Mouse (Mus musculus) mouse trophoblast stem cell (cell line): ENCODE results near the gene Foxp1.

Source experiments
- in situ Hi-C, 2 experiments: fragments of 300-500 bp; cut with MseI, MboI; formaldehyde crosslinking; loops; 2 replicates in 1 of 2; 3 replicates in 1 of 2; pipeline ENCODE4 v1.15.1; 2025

Gene Foxp1

DNA sequence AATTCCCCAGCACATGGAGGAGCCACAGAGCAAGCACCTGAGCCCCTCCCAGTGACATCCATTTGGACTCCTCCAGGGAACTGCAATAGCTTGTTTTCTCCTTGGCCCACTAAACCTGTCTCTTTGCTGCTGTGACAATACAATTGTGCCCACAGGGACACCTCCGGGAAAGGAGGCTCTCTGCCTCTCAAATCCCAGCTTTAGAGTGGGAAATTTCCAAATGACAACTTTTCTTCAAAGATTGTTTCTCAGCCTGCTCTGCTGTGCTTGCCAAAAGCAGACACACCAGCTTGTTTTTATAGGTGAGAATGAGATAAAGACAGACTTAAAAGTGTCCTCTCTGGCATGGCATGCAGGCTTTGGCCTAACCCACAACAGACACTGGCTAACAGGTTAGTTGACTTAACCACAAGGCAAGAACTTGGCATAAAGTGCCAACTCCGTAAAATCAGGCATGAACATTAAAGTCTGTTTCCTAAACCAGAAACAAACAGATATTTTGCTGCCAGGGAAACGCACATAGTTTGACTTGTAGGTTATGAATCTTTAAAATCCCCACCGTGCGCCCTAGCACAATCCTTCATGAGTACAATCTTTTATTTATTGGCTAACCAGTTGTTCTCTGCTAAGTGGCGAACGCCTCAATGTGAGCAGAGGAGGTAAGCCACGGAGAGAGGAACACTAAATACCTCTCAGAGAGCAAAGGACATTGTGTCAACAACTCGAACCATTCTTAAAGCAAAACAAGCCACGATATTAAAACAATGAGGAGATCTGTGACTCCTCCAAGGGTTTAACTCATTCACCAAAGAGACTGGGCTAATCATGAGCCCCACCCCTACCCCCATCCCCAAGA is 379.4 kb downstream of the Foxp1 start:
- in situ Hi-C loops = no loop called here

DNA sequence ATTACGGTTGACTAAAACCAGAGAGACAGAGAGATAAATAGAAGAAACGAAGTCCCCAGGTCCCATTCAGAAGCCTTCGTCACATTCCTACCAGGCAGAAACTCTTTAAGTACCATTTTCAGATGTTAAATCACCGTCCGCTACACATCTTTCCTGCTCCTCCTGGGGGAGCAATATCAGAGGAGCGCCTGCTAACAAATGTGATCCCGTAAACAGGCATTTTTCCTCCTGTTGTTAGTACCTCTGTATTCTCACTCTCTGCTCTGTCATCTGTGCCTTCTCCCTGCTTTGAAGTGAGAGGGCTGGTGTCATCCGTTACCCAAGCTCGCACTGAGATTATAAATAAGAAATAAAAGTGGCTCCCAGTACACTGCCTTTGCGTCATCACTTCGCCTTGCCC is 384.5 kb downstream of the Foxp1 start:
- in situ Hi-C loops = no loop called here

DNA sequence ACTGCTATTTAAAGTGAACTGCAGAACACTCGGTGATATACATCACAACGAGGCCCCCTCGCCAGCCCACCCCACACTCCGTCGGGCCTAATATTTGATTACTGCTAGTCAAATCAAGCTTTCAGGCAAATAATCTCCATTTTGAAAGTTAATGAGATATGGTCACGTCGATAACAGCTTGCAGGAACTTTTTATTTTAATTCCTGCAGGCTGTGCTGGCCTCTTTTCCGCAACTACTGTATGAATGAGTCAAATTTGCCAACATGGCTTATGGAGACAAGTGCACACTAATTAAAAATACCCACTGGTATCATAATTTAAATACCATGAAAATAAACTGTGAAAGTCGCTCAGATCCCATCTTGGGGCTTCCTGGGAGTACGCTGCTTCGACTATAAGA is 385.4 kb downstream of the Foxp1 start:
- in situ Hi-C loops = no loop called here

DNA sequence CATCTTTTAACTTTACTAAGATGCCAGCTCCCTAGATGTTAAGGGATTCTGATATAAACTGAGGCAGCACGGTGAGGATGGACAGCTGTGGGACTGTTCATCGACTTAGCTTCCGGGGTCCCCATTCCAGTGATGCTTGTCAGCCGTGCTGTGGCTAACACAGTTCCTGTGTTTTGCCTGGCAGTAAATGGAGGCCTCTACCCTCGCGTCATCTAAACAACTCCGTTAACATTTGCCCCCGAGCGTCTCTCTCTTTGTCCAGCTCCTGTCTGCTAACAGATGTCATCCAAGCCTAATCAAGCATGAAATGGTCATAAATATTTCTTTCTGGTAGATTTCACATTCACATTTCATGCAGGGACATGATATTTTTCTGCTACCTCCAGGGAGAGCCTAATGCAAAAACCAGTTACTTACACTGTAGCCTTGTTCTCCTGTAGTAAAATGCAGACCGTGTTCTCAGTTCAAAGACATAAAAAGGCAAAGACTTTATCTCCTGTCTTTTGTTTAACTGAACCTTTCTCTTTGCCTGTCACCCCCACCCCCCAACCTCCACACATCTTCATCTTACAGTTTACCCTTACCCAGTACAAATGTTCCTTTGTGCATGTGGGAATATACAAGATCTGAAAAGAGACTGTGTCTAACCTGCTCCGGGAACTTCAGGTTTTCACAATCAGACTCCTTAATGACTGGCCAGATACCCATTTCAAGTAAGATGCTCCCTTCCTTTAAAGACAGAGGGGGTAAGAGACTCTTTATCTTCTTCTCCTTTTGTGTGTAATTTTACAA is 386.4 kb downstream of the Foxp1 start:
- in situ Hi-C loops = no loop called here

DNA sequence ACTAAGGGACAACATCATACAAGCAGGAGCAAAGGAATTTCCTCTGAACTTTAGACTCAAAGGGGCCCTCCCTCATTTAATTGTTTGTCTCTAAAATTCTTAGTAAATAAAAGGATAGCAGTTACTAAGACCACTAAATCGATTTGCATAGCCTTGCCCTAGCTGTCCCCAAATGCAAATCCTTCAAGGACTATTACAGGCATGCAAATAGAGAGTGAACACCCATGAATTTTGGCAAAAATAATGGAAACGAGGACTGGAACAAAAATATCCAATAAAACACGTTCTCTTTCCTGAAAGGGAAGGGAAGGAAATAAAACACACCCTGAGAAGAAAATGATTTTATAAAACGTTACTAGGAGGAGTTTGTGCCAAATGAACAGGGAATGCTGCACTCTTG is 390.7 kb downstream of the Foxp1 start:
- in situ Hi-C loops = no loop called here

DNA sequence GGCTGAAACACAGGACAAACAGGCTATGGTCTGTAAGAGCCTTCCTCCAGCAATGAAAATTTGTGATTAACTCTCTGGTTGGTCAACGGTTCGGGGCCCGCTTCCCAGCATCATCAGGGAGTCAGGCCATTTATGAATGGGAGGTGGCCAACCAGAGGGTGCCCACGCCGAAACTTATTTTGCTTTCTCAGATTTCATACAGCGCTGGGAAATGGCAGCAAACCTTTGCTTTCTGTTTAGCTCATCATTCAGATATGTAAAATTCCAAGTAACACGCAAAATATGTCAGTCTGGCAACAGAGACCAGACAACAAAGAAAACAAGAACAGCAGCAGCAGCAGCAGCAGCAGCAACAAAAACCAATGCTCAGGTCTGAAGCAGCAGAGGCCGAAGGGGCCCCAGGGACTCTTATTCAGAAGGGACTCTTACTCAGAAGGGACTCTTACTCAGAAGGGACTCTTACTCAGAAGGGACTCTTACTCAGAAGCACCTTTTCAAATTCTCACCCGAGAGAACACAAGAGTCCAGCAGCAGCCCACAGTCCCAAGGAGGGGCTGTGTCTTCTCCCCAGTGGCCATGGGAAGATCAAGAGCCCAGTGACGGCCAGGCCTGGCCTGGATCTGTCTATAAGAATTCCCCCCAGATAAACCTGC is 391.6 kb downstream of the Foxp1 start:
- in situ Hi-C loops = no loop called here

DNA sequence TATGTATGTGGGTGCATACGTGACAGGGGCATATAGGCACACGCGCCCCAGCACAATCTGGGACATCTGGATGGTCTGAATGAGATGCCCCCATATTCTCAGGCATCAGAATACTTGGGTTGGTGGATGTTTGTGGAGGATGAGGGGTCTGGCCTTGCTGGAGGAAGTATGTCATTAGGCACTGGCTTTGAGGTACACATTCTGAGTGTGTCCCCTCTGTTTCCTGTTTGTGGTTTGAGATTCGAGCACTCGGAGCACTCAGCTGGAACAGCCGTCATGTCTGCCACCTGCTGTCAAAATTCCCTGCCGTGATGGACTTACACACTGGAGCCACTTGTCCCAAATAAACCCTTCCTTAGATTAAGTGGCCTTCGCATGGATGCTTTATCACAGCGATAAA is 395.8 kb downstream of the Foxp1 start:
- in situ Hi-C loops = no loop called here

DNA sequence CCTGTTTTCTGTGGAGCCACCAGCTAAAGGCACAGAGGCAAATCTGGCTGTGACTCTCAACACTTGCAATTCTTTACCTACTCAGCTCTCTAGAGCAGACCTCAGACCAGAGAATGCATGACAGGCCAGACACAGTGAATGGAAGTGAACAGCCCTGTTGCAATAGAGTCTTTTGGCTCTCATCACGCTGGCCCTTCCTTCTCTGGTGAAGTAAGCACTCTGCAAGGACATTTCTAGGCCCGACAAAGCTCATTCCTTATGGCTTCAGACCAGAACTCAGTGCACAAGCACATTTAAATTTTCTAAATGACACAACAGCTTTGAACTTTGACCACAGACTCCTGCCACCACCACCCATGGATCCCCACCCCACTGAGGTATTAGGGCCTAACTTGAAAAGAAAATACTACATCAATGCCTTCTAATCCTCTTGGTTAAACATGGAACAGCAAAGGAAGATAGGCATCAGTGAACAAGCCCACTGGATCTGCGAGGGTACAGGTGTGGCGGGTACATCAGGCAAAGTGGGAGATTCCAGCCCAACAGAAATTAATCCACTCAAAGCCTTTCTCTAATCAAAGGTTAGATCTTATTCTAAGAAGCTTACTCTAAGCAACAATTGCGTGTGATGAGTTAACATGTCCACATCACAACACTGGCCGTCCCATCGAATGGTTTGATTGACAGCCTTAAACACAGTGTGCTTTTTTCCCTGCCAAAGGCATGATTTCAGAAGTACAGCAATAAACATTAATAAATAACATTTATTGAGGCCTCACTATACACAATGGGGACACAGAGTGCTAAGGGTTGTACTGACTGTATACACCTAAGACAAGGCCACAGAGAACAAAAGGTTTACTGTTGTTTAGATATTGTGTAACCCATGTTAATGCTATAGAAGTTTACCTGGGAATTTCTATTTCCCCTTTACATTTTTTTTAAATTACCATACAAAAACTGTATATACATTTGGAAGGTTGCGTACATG is 401.4 kb downstream of the Foxp1 start:
- in situ Hi-C loops = no loop called here

DNA sequence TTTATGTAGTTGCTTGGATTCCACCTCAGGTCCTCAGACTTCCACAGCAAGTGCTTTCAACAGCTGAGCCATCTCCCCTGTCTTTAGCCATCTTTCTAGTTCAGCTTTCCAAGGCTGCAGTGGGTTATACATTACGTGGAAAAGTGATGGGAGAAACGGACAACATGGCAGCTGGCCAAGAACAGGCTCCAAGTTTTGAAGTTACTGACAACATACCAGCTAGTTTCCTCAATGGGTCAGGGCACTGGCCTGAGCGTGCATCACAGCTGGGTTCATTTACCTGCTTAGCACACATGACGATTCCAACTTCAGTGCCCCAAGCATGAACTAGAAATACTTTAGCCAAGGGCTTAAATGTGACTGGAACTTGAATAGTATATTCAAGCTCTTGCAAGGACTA is 404.0 kb downstream of the Foxp1 start:
- in situ Hi-C loops = no loop called here

DNA sequence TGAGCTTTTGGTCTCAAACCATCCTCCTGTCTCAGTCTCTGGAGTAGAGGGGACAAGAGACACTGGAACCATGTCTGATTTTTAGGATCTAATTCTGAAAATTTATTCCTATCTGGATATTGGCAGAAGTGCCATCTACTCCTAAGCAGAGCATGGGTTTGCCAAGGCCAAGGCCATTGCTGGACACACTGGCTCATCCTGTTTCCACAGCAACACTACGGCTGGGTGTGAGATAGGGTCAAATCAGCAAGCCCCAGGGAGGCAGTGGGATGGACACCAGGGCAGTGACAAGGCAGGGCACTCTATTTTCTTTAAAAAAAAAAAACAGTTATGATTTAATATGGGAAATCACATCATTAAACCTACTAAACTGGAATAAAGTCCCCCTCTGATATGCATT is 405.1 kb downstream of the Foxp1 start:
- in situ Hi-C loops = no loop called here

DNA sequence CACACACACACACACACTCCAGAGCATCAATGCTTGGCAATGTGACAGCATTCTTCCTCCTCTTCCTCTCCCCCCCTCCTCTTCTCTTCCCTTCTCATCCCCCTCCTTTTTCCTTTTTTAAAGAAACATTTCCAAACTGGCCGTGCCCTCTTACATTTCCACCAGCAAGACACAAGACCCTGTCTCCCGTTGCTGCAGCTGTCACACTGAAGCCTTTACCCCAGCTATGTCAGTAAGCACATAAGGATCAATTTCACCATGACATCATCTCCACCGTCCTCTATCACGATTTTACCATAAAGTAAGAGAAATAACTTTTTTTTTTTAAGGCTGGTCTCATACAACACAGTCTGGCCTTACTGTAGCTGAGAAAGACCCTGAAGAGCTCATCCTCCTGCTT is 410.7 kb downstream of the Foxp1 start:
- in situ Hi-C loops = no loop called here

DNA sequence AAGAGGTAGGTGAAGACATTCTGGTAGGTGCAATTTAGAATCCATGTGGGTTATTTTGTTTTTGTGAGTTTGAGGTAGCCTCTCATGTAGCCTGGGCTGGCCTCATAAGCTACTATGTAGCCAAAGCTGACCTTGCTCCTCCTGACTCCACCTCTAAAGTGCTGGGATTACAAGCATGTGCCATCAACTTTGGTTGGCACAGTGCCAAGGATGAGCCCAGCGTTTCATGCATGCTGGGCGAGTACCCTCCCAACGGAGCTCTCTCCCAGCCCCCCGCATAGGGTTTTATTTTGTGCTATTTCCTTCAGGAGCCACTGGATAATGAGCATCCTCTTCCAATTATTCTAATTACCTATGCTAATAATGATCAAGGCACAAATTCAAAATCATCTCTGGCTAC is 414.1 kb downstream of the Foxp1 start:
- in situ Hi-C loops = no loop called here

DNA sequence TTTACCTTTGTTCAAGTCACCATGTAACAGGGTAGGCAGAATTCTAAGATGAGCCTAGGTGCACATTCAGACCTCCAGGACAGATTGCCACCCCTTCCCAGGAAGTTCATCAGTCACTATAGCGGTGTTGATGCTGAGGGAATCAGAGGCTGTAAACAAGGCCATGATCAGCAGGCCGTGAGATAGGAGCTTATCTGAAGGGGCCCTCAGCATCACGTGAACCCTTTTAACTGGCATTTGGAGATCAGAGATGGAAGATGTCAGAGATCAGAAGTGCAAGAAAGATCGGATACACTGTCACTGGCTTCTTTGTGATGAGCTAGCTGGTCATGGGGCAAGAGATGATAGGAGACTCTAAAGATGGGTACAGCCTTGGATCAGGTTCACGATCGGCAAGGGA is 414.8 kb downstream of the Foxp1 start:
- in situ Hi-C loops = no loop called here

DNA sequence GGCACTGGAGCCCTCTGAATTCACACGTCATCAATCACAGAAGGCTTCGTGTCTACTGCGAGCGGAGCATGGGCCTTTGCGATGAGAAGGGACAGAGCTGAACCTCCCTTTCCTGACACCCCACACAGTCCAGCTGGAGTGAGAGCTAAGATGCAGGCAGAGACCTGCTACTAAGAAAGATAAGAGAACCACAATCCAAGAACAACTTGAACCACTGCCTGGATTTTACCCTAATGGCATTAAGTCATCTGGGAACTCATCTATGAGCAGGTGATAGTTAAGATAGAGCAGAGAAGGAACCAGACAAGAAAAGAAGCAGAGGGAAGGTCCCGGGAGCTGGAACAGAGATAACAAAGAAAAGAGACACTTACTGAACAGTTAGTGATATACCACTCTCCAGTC is 415.4 kb downstream of the Foxp1 start:
- in situ Hi-C loops = no loop called here

DNA sequence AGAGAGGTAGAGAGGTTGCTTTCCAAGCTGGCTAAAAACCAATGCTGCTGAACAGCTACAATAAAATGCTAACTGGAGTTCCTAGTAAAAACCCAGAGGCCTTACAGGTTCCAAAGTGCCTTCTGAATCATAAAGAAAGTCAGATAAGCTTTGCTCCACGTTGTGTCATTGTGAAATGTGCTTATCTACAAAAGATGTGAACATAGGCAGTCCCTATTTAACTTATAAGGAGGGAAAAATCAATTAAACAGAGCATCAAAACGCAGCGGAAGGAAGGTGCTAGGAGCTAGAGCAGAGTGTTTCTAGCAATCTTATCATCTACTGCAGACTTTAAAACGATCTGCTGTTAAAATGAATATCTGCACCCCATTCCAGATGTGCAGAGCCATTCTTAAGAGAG is 416.5 kb downstream of the Foxp1 start:
- in situ Hi-C loops = no loop called here

DNA sequence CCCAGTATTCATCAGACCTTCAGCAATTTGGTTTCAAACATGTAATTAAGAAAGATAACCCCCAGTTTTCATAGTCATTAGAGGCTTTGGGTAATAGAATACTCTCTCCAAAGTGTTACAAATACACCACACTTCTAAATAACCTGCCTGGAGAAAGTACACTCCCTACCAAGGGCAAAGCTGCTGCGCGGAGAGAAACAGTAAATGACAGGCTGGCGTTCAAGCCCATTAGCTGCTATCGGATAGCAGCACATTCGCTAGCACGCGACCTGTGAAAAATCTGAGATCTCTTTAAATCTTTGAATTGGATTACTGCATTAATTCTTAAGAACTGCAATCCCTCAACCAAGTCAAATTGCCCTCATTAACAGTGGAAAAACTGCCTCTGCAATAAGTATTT is 418.1 kb downstream of the Foxp1 start:
- in situ Hi-C loops = no loop called here

DNA sequence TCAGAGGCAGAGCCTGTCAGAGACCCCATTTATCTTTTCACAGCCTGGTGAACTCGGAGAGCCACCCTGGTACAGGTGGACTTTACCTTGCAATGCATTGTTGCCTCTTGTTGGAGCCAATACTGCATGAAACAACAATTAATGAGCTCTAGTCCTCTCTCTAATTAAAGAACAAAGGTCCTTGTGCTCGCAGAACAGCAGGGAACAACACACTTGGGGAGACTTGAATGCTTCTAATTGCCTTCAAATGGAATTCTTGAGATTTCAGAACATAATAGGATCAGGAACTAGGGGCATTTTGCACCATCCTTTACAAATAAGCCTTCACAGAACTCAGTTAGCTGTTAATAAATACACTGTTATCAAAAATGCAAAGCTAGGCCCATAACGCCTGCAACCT is 418.6 kb downstream of the Foxp1 start:
- in situ Hi-C loops = no loop called here

DNA sequence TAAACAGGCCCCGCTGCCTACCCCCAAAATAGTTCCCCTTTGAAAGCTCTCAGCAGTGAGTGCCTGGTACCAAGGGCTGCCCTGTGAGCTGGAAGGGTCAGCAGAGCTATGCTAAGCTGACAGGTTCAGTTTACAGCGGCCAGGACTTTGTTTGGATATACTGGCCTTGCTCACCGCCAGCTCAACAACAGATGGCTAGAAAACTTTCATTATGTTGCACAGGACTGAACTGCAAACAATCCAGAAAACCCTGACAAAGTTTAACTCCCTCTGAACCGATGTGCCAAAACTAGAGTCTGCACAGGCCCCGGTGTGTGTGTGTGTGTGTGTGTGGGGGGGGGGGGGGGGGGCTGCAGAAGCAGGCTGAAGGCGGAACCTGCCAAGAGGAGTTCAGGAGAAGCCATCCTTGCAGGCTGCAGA is 421.0 kb downstream of the Foxp1 start:
- in situ Hi-C loops = no loop called here

DNA sequence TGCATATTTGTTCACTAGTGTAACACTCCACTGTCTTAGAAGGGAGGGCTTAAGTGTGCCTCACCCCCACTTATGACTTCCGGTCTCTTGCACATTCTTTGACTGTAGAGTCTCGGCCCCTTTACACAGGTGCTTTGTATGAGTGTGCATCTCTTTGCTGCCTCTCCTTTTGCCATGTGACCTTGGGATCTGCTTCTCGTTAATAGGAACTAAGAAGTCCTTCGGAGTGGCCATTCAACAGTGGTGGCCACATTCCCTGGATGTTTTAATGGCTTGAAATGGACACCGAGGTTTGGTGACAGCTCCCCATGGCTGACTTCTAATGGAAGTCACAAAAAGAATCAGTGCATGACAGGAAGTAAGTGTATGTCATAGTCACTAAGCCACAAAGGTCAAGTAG is 422.2 kb downstream of the Foxp1 start:
- in situ Hi-C loops = no loop called here

DNA sequence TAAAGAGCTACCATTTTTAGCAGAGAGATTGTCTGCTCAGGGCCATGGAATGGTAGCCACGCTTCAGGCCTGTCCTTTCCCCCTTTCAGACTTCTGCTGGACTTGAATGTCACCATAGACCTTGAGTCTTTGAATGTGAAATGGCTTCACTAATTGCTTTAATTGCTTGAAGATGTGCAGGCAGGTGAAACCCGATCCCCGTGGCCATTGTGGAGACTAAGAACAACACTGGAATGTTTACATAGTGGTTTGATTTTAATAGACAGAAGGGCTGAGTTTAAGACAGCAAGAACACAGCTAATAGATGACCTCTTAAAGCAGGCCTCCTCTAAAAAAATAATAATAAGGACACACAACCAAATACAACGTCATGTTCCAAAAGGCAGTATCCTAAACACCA is 422.7 kb downstream of the Foxp1 start:
- in situ Hi-C loops = no loop called here

DNA sequence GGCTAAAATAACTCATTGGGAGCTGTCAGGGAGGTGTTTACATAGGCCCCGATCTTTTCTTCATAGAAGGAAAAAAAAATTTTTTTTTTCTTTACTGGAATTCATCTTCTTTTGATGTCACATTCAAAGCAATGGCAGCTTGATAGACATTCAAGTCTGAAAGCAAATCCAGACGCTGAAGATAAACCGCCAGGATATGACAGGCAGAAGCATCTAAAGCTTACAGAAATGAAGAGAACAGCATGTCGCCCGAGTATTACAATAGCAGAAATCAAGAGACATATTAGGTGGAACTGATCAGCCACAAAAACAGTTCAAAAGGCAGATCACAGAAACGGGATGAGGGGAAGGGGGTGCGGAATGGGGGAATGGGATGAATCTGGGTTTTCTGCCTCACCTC is 425.3 kb downstream of the Foxp1 start:
- in situ Hi-C loops = no loop called here
